Mouse (Mus musculus): ENCODE data around the gene Nol3.

DNA sequence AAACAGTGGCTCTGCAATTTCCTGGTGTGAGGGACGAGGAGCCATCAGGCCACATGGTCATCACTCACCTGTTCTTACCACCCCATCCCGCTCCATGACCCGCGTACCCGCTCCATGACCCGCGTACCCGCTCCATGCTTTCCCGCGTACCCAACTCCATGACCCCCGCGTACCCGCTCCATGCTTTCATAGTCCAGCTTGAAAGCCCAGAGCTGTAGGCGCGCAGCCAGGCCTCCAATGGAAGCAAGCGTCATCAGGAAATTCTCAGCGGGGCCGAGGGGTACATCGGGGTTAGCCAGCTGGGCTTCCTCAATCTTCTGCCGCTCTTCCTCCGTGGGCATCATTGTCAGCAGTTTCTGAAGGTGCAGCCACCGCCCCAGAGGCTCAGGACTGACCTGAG lies 55.5 kb downstream of the Nol3 start:
- TF ChIP-seq CTCF (IDR thresholded peaks at IDR 0.05 in 2 of 3, conservative IDR thresholded peaks at IDR 0.05 in 1 of 3; ENCODE audit: control insufficient read depth in 1 of 3, insufficient read depth in 1 of 3, low read depth in 2 of 3, low read length in 3 of 3, poor library complexity in 1 of 3, severe bottlenecking in 1 of 3): no peak
- TF ChIP-seq USF2 (IDR thresholded peaks at IDR 0.05; ENCODE audit: borderline replicate concordance in 1 of 2, insufficient read depth in 1 of 2, low read depth in 1 of 2, low read length in 2 of 2): no peak
- TF ChIP-seq ZC3H11A (IDR thresholded peaks at IDR 0.05; ENCODE audit: low read depth, low read length): no peak
- TF ChIP-seq RCOR1 (IDR thresholded peaks at IDR 0.05; ENCODE audit: low read depth, low read length): no peak
